24 mouse cellular contexts compared by ENCODE assay signal in the genomic region with DNA sequence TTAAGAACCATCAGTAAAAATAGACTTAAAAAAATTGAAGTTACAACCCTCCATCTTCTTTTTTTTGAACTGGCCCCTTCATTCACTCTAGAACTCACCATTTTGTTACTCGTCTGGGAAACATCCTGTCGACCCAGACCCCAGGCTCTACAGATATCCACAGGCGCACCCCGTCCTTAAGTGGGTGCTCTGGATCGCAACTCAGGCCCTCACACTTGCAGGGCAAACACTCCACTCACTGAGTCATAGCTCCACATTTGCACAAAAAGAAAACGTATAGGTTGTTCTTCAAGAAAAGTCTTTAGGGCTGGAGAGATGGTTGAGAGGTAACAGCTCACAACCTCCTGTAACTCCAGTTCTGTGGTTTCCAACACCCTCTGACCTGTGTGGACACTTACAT. TPM values are rescaled to one million over a fixed set of nuclear protein-coding genes. Genes with fewer than 3 reads are reported as not detected.
"Had no signal": no experiment of that assay in that cellular context is flagged by ENCODE, and none has a peak within 500 bp of the region (broad histone marks: within the 10 kb centered on the region; RNA-seq: fewer than 3 reads in every experiment).

No protein-coding gene starts in this region.

- H3K9me3 ChIP-seq: forebrain, embryonic 15.5 days; heart, embryonic 10.5 days; heart, embryonic 12.5 days; hindbrain, embryonic 12.5 days; intestine, embryonic 15.5 days; limb, embryonic 10.5 days had no signal

- H3K4me2 ChIP-seq: forebrain, embryonic 15.5 days; heart, embryonic 12.5 days; hindbrain, embryonic 12.5 days; hindbrain, embryonic 14.5 days; intestine, embryonic 15.5 days; limb, embryonic 12.5 days had no signal

- ATAC-seq: forebrain, embryonic 15.5 days; hindbrain, embryonic 16.5 days; inflammation-experienced regulatory T-cells, adult 6 months; intestine, embryonic 15.5 days; intestine, postnatal 0 days had no signal

- H3K27me3 ChIP-seq: forebrain, embryonic 15.5 days; heart, embryonic 12.5 days; hindbrain, embryonic 12.5 days; intestine, embryonic 15.5 days; limb, embryonic 12.5 days had no signal

- H3K4me1 ChIP-seq: forebrain, embryonic 15.5 days; heart, embryonic 10.5 days; hindbrain, embryonic 10.5 days; hindbrain, embryonic 12.5 days; limb, embryonic 10.5 days had no signal

- H3K9ac ChIP-seq: forebrain, embryonic 15.5 days; heart, embryonic 12.5 days; hindbrain, embryonic 12.5 days; hindbrain, embryonic 14.5 days; intestine, embryonic 15.5 days; limb, embryonic 12.5 days had no signal

- H3K4me3 ChIP-seq: forebrain, embryonic 15.5 days; gastrocnemius, adult 2 months; heart, embryonic 10.5 days; heart, embryonic 12.5 days; hindbrain, embryonic 10.5 days; hindbrain, embryonic 12.5 days; intestine, embryonic 15.5 days; limb, embryonic 10.5 days; limb, embryonic 12.5 days had no signal

- H3K27ac ChIP-seq: forebrain, embryonic 15.5 days; gastrocnemius, adult 2 months; heart, embryonic 10.5 days; hindbrain, embryonic 10.5 days; hindbrain, embryonic 12.5 days; hindbrain, embryonic 14.5 days; intestine, embryonic 15.5 days; limb, embryonic 10.5 days; limb, embryonic 12.5 days had no signal

- H3K36me3 ChIP-seq: forebrain, embryonic 15.5 days; heart, embryonic 10.5 days; heart, embryonic 12.5 days; hindbrain, embryonic 12.5 days; intestine, embryonic 15.5 days had no signal

- DNase-seq: gastrocnemius, adult 2 months; gastrocnemius, postnatal 25 days; heart, adult 18-20 months; heart, postnatal 10 days; heart, postnatal 4 days; kidney, adult 18-20 months; kidney, adult 8-10 months; kidney, postnatal 10 days; kidney, postnatal 25 days; kidney, postnatal 4 days; layer of hippocampus, adult 9-11 months; layer of hippocampus, postnatal 36 days had no signal

RNA-seq across cellular contexts. Expression of a gene that starts 25.6 kb away (rescaled TPM):
- polyA plus RNA-seq: inflammation-experienced regulatory T-cells, adult 6 months had no signal
